Mouse (Mus musculus) B cell, adult (primary cell): Measurements from ENCODE around the gene Lrrn3. TPM values are rescaled to one million over a fixed set of nuclear protein-coding genes. Genes with fewer than 3 reads are reported as not detected.

Experiments used
- total RNA-seq: library from RNA; stranded (reverse); gene quantifications from 4 replicates; pipeline ENCODE4 v1.2.4, GENCODE M21; 2023; ENCODE audit not compliant: inconsistent age

Gene Lrrn3
- 0.13 to 0.21 TPM in 2 of 4 replicates, not detected in the others for total RNA-seq

GRCm38 (mm10) chr12:41486331-41486730 is at the start of gene Lrrn3:
Lrrn3 (minus strand) TSS chr12:41486431.

